Mouse (Mus musculus) embryonic stem cell, embryonic (primary cell): ENCODE measurements around the gene Cryba4.

ENCODE experiments used
- CTCF ChIA-PET, 4 experiments: fragments of 300-600 bp in 2 of 4; fragments of 350-600 bp in 2 of 4; sonication (Branson Sonifier 250); formaldehyde crosslinking; loops; one replicate each; lab custom pipeline; 2022; ENCODE audit warnings: inconsistent platforms in 2 of 4; lab: Charles Lee
- POLR2A ChIA-PET, 4 experiments: fragments of 300-600 bp in 2 of 4; fragments of 350-600 bp in 2 of 4; sonication (Branson Sonifier 250); formaldehyde crosslinking; loops; one replicate each; lab custom pipeline; 2022; ENCODE audit warnings: antibody characterized with exemption in 4 of 4, inconsistent platforms in 1 of 4; lab: Charles Lee

The Cryba4 gene

GRCm38 (mm10) chr5:112238781-112239482, 13.4 kb downstream of the Cryba4 start:
- POLR2A ChIA-PET, result interaction anchor here in 1 of 4 experiments (0.6 kb wide), 1 partner anchor 678 kb away, joined by 3 read pairs; no protein-coding TSS in a partner anchor
- CTCF ChIA-PET, result no interaction called here

- POLR2A ChIA-PET, result interaction anchor here in 2 of 4 experiments (0.6 to 1.4 kb wide), 2 partner anchors 38 to 677 kb away, joined by 3 read pairs; no protein-coding TSS in a partner anchor
- CTCF ChIA-PET, result interaction anchor here in 1 of 4 experiments (1.0 to 1.3 kb wide), 2 partner anchors 25 to 862 kb away, joined by 3 read pairs; no protein-coding TSS in a partner anchor
These were observed 14.3 kb downstream of the Cryba4 start for GRCm38 (mm10) chr5:112237866-112238570.

- ChIA-PET CTCF (interaction anchor here in 2 of 4 experiments (0.7 to 1.3 kb wide), 5 partner anchors 24 to 862 kb away, joined by 3 to 5 read pairs (median 3); no protein-coding TSS in a partner anchor), POLR2A (interaction anchor here in 3 of 4 experiments (0.5 to 1.4 kb wide), 3 partner anchors 39 to 158 kb away, joined by 3 to 6 read pairs (median 3); no protein-coding TSS in a partner anchor)
These were observed 14.9 kb downstream of the Cryba4 start for GRCm38 (mm10) chr5:112237439-112237838.

GRCm38 (mm10) chr5:112236631-112237030, 15.7 kb downstream of the Cryba4 start:
- ChIA-PET POLR2A (interaction anchor here in 2 of 4 experiments (0.7 to 1.4 kb wide), 3 partner anchors 23 to 311 kb away, joined by 3 to 5 read pairs (median 3); no protein-coding TSS in a partner anchor), CTCF (interaction anchor here in 1 of 4 experiments (0.6 to 1.0 kb wide), 3 partner anchors 10 to 58 kb away, joined by 5 to 8 read pairs (median 5); no protein-coding TSS in a partner anchor)

- POLR2A ChIA-PET, result no interaction called here
- CTCF ChIA-PET, result interaction anchor here in 1 of 4 experiments (0.9 kb wide), 1 partner anchor 58 kb away, joined by 8 read pairs; no protein-coding TSS in a partner anchor
These were observed 16.5 kb downstream of the Cryba4 start for GRCm38 (mm10) chr5:112235806-112236205.

GRCm38 (mm10) chr5:112228240-112229076, 23.9 kb downstream of the Cryba4 start:
- CTCF ChIA-PET, result interaction anchor here in 3 of 4 experiments (0.5 to 1.3 kb wide), 4 partner anchors 12 to 88 kb away, joined by 3 to 5 read pairs (median 4); no protein-coding TSS in a partner anchor

GRCm38 (mm10) chr5:112227898-112228239, 24.4 kb downstream of the Cryba4 start:
- ChIA-PET CTCF (interaction anchor here in 2 of 4 experiments (0.5 to 1.3 kb wide), 3 partner anchors 13 to 89 kb away, joined by 3 to 5 read pairs (median 4); no protein-coding TSS in a partner anchor), POLR2A (interaction anchor here in 1 of 4 experiments (1.4 kb wide), 1 partner anchor 12 kb away, joined by 6 read pairs; no protein-coding TSS in a partner anchor)

More at GRCm38 (mm10) chr5:112228240-112229076, 23.9 kb downstream of the Cryba4 start:
- POLR2A ChIA-PET, result interaction anchor here in 1 of 4 experiments (0.6 to 1.3 kb wide), 3 partner anchors 11 to 24 kb away, joined by 3 to 7 read pairs (median 3); partner anchors contain the start of gene Cryba4

GRCm38 (mm10) chr5:112227354-112227753, 25.0 kb downstream of the Cryba4 start:
- ChIA-PET POLR2A (interaction anchor here in 1 of 4 experiments (1.4 kb wide), 1 partner anchor 12 kb away, joined by 6 read pairs; no protein-coding TSS in a partner anchor), CTCF (interaction anchor here in 1 of 4 experiments (1.1 kb wide), 1 partner anchor 13 kb away, joined by 4 read pairs; no protein-coding TSS in a partner anchor)

- CTCF ChIA-PET, result interaction anchor here in 1 of 4 experiments (2.8 kb wide), 1 partner anchor 12 kb away, joined by 11 read pairs; no protein-coding TSS in a partner anchor
- POLR2A ChIA-PET, result interaction anchor here in 1 of 4 experiments (1.1 to 1.3 kb wide), 2 partner anchors 11 to 19 kb away, joined by 5 read pairs; no protein-coding TSS in a partner anchor
These were observed 26.7 kb downstream of the Cryba4 start for GRCm38 (mm10) chr5:112225591-112225990.

- POLR2A ChIA-PET, result interaction anchor here in 2 of 4 experiments (0.6 to 0.7 kb wide), 2 partner anchors 459 to 555 kb away, joined by 3 read pairs; no protein-coding TSS in a partner anchor
- CTCF ChIA-PET, result interaction anchor here in 3 of 4 experiments (0.6 to 1.8 kb wide), 3 partner anchors 20 to 38 kb away, joined by 3 to 11 read pairs (median 6); partner anchors contain the start of gene Cryba4 (in 1 of the 3)
These were observed 32.1 kb downstream of the Cryba4 start for GRCm38 (mm10) chr5:112220203-112220602.

- POLR2A ChIA-PET, result interaction anchor here in 1 of 4 experiments (1.6 kb wide), 1 partner anchor 10 kb away, joined by 3 read pairs; no protein-coding TSS in a partner anchor
- CTCF ChIA-PET, result interaction anchor here in 2 of 4 experiments (0.6 to 1.8 kb wide), 4 partner anchors 21 to 37 kb away, joined by 3 to 6 read pairs (median 4); no protein-coding TSS in a partner anchor
These were observed 32.9 kb downstream of the Cryba4 start for GRCm38 (mm10) chr5:112219398-112219797.

- CTCF ChIA-PET, result interaction anchor here in 3 of 4 experiments (0.7 to 1.8 kb wide), 3 partner anchors 22 to 623 kb away, joined by 3 to 6 read pairs (median 3); no protein-coding TSS in a partner anchor
- POLR2A ChIA-PET, result interaction anchor here in 2 of 4 experiments (0.9 to 1.6 kb wide), 2 partner anchors 11 to 870 kb away, joined by 3 to 5 read pairs; no protein-coding TSS in a partner anchor
These were observed 33.6 kb downstream of the Cryba4 start for GRCm38 (mm10) chr5:112218679-112219078.

- ChIA-PET POLR2A (interaction anchor here in 1 of 4 experiments (1.0 kb wide), 1 partner anchor 17 kb away, joined by 6 read pairs; no protein-coding TSS in a partner anchor), CTCF (interaction anchor here in 2 of 4 experiments (0.6 to 1.2 kb wide), 2 partner anchors 34 to 957 kb away, joined by 3 to 5 read pairs; no protein-coding TSS in a partner anchor)
These were observed 35.3 kb downstream of the Cryba4 start for GRCm38 (mm10) chr5:112217031-112217430.

- ChIA-PET POLR2A (interaction anchor here in 3 of 4 experiments (0.5 to 1.8 kb wide), 5 partner anchors 11 to 1412 kb away, joined by 3 to 6 read pairs (median 3); partner anchors contain the start of gene Tpst2 (in 1 of the 3)), CTCF (interaction anchor here in 1 of 4 experiments (0.6 to 1.3 kb wide), 2 partner anchors 16 to 938 kb away, joined by 3 read pairs; no protein-coding TSS in a partner anchor)
These were observed 36.0 kb downstream of the Cryba4 start for GRCm38 (mm10) chr5:112216335-112216734.

- ChIA-PET POLR2A (interaction anchor here in 3 of 4 experiments (0.5 to 2.1 kb wide), 7 partner anchors 11 to 1411 kb away, joined by 3 to 7 read pairs (median 3); partner anchors contain the start of gene Tpst2 (in 1 of the 3)), CTCF (interaction anchor here in 3 of 4 experiments (0.6 to 3.6 kb wide), 5 partner anchors 14 to 938 kb away, joined by 3 to 11 read pairs (median 5); no protein-coding TSS in a partner anchor)
These were observed 36.5 kb downstream of the Cryba4 start for GRCm38 (mm10) chr5:112215801-112216251.
